Mouse (Mus musculus) cerebellum, adult 11 months (tissue): ENCODE results near the gene Olfr691.
"Not testable (repeated sequence)": the region's sequence is repeated elsewhere in the genome, so short reads cannot be mapped to it uniquely, and the experiment has no call there.

Experiments
- DNase-seq: peaks from one replicate; pipeline ENCODE4 v3.0.0; 2022

Gene Olfr691

DNA sequence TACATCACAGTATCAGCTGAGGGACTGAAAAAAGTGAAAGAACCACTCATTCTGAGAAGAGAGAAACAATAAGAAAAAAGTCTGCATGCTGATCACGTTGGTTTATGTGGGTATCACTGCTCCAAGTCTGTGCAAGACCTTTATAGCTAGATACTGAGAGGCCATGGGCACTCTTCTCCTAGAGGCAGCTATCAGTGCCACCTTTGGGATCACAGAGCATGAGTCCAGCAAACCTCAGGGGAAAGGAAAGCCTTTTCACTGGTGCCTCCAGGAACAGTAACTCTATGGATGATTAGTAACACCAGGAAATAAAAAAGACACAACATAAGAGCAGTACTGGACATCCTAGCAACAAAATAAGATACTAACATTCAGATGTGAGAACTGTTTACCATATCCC lies at the start of gene Olfr691:
Gene Olfr691, minus strand, starts transcription at position 101 of the 400 bp plus-strand sequence.
- no peak for DNase-seq

DNA sequence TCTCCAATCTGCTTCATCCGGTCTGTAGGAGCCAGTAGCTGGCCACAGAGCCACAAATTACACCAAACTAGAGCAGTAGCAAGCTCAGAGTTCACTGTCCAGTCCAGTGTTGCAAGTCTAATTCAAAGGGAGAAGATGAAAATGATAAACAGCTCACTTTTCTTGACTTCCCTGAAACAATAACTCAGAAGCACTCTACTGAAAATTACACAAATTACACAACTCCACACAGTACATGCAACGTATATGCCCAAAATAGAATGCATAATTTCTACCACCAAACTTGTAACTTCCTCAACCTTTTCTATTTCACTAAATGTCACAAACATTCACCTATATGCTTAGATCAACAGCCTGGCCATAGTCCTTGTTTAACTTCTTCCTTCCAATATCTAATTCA lies 48.2 kb upstream of the Olfr691 start:
- no peak for DNase-seq

DNA sequence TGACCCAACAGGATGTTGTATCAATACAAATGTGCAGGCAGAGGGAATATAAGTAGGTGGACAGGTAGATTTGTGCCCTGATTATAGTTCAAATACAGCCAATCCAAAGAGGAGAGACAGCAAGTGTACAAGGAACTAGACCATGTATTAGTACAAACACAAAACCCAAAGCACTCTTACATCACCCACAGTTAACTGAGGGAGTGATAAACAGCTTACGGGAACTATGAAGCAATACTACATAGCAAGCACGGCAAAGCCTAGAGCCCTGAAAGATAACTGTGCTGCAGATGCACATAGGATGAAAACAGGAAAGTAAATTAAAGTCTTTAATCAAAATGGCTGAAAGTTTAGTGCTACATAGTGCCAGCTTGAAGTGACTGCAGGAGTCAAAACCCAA lies 45.6 kb upstream of the Olfr691 start:
- no peak for DNase-seq

DNA sequence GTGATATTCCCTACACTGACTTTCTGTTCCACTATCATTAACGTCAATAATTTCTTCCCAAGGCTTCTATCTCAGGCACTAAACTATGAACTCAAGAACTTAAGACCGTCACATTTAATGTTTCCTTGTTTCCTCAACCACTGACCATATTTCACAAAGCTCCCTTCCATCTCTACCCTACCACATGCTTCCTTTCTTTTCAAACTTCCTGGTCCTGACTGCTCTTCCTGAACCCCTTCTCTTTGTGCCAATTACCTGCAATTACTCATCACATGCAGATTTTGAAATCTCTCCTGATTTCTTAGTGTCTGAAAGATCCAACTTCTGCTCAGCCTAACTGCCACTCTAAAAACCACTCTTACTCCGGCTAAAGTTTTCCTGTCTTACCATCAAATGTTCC lies 38.3 kb upstream of the Olfr691 start:
- DNase-seq = no peak

DNA sequence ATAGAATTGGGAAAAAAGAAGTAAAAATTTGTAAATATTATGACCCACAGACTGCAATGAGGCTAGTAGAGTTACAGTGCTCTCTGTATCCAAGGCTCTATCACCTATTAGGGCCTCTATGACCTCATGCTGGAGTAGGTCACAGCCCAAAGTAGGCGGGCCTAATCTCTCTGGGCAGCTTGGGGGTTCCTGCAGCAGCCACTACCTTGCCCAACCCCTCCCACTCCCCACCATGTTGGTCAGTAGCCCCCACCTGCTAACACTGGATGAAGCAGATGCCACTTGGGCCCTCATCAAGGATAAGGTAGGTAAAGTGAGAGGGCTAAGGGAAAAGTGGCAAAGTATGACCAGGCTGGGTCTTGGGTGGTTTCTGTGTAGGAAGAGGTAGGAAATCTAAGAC lies 32.8 kb upstream of the Olfr691 start, which contains the start of gene Gm5901:
Gene Gm5901, plus strand, starts transcription at position 173 of the 400 bp plus-strand sequence.
- DNase-seq = no peak

DNA sequence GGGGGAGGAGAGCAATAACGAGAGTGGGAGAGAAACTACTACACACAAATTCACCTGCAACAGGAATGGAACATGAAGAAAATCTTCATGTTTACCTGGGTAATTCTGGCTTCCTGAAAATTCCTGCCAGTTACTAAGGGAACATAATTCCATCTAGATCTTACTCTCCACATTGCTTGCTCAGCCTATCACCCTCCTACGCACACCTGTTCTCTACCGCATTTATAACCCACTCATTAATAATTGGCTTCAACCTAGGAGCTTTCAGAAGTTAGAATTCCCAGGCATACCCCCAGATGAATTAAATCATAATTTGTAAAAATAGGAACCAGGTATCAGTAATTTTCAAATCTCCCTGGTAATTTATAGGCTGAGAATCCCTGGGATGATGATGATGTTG lies 31.9 kb upstream of the Olfr691 start:
- DNase-seq = no peak

DNA sequence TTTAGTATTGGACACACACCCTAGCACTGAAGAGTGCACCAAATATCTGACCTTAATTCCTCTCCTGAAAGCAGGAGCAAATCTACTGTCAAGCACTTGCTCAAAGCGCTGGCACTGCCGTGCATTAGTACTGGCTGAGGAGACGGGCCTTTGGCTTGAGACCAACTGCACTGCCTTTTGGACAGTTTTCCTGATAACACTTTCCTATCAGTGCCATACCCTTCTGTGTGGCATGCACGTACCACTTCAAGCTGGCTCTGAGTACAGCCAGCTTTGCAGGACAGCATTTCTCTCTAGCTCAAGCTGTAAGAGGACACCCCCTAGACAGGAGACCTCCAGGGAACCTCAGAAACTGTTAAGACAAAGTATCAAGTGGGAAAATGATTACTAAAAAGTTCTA lies 31.4 kb upstream of the Olfr691 start:
- no peak for DNase-seq

DNA sequence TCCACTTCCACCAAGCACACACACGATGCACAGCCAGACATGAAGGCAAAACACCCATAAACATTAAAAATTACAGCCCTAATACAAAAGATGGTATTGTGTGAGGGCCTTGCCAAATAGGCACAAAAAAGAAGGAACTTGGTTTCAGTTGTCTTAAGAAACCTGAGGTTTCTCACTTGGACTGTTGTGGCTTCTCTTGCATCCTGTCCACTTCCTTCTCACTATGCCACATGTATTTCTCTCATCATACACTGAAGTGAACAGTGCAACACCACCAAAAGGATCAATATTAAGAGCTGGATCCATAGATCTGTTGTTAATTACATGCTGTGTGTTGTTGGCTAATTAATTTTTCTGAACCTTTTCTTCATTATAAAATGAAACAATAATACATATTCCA lies 30.8 kb upstream of the Olfr691 start:
- DNase-seq = no peak

DNA sequence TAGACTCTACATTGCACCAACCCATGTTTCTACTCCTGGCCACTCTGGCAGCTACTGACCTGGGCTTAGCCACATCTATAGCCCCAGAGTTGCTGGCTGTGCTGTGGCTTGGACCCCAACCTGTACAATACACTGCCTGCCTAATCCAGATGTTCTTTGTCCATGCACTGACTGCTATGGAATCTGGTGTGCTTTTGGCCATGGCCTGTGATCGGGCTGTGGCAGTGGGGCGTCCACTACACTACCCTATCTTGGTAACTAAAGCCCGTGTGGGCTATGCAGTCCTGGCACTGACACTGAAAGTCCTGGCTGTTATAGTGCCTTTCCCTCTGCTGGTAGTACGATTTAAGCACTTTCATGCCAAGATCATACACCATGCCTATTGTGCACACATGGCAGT lies 26.5 kb upstream of the Olfr691 start:
- no peak for DNase-seq

DNA sequence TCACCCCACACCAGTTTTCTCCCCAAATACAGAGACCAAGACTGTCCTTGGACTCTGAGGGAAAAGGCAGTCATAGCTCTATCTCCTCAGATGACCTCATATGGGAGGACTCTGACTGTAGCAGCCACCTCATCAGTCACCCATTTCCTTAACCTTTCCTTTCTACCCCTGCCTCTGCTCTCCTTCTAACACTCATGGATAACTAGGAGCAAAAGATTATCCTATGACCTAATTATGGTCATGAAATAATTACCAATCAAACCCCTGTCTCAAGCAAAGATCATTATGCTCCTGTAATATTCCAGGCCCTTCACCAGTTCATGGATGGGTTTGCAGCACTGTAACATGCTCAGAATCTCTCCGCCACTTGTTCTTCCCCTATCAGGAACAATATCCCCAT lies 25.9 kb upstream of the Olfr691 start, which contains the start of gene Olfr692:
Gene Olfr692, plus strand, starts transcription at position 301 of the 400 bp plus-strand sequence.
- DNase-seq = no peak

DNA sequence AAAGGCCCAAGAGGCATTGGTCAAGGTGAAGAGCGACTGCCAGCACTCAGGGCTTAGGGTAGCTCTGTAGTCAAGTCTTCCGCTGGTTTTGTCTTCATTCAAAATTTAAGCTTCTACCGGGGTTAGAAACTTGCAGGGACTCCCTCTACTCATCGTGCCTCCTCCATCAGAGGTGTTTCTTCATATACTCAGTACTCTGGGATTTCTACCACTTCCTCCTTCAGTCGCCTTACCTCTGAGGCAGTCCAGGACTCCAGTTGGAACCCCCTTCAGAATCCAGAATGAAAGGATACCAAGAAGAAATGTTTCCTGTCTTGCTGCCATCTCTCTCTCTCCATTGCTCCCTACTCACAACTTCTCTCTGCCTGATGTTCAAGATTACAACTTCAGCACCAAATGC lies 25.2 kb upstream of the Olfr691 start:
- no peak for DNase-seq

DNA sequence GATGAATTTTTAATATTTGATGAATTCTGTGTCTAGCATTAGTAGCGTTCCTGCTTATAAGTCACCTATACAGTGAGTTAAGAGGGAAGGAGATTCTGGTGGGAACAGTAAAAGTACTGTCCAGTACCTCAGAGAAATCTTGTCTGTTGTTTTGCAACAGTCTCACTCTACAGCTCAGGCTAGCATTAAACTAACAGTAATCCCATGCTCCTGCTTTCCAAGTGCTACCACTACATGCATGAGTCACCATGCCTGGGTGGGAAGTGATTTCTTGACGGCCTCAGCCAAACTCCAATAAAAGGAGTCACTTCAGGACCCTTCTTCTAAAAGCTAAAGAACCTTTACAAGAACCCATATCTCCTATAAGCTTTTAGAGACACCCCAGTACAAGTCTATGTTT lies 19.6 kb upstream of the Olfr691 start:
- no peak for DNase-seq

DNA sequence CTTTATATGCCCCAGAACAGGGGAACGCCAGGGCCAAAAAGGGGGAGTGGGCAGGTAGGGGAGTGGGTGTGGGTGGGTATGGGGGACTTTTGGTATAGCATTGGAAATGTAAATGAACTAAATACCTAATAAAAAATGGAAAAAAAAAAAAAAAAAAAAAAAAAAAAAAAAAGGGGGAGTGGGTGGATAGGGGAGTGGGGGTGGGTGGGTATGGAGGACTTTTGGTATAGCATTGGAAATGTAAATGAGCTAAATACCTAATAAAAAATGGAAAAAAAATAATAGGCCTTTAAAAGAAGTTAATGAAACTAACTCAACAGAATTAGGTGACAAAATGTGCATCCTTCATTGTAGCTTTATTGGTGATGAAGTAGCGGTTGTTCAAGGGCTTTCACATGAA lies 14.4 kb upstream of the Olfr691 start:
- not testable (repeated sequence) for DNase-seq

DNA sequence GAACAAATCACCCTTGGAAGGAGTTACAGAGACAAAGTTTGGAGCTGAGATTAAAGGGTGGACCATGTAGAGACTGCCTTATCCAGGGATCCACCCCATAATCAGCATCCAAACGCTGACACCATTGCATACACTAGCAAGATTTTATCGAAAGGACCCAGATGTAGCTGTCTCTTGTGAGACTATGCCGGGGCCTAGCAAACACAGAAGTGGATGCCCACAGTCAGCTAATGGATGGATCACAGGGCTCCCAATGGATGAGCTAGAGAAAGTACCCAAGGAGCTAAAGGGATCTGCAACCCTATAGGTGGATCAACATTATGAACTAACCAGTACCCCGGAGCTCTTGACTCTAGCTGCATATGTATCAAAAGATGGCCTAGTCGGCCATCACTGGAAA lies 14.0 kb upstream of the Olfr691 start:
- DNase-seq = not testable (repeated sequence)

DNA sequence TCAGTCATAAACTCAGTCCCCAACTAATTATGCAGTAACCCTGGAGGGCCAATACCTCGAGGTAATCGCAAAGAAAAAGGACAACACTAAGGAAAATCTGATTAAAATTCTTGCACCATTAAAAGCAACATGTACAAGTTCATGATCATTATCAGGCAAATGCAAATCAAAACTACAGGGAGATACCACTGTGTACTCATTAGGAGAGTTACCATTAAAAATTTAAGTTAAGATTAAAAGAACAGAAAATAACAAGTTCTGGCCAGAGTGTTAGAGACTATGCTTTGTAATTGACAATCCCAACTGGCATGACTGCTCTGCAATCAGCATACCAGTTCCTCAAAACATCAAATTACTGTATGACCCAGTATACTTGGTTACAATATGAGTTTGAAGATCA lies 682 bp upstream of the Olfr691 start:
- no peak for DNase-seq

DNA sequence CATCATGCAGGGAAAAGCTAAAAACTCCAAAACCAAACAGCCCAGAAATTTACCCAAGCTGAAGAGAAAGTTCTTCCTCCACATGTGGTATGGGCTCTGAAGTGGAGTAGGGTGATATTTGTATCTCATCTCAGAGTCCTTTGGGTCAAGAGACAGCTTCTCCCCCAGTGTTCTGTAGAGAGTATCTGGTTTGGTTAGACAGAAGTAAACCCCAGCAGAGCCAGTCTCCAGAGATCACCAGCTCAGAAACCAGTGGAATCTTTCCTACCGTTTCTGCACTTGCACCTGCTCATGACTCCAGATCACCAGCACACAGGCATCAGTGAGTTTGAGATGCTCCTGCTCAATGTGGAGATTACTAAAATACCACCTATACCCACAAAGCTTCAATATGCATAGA lies 8.1 kb downstream of the Olfr691 start, which contains the start of gene Olfr690:
Gene Olfr690, minus strand, starts transcription at position 101 of the 400 bp plus-strand sequence.
- no peak for DNase-seq

DNA sequence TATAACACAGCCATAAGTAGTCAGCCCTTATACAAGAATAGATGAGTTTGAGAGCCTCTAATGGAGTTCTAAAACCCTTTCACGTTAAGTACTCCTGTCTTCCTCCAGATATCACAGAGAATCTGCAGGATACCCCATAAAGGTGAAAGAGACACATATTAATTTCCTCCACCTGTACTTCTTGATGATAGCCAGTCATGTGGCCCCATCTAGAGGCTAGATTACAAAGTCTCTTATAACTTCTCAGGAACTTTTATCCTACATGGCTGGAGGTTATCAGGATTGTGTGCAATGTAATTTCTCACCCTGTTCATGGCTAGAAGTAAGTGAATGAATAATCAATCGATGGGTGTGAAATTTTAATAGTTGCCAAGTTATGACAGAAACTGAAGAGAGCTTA lies 16.8 kb downstream of the Olfr691 start:
- DNase-seq = no peak

DNA sequence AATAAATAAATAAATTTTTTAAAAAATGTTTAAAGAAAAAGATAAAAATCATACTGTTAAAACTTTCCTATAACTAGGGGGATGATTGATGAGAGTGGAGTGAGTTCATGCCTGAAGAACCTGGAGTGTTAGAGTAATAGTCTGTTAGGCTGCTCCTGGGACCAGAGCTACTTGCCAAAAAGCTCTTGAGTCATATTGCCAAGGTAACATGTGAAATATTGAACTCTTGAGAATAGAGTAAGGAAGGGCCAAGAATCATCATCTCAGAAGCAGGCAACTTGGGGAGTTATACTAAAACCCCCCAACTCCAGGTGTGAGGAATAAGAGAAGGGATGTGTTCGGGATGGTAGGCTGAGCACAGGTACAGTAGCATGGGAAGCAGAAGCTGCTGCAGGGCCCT lies 31.2 kb downstream of the Olfr691 start, which contains the start of gene Olfr689:
Gene Olfr689, plus strand, starts transcription at position 301 of the 400 bp plus-strand sequence.
- no peak for DNase-seq

DNA sequence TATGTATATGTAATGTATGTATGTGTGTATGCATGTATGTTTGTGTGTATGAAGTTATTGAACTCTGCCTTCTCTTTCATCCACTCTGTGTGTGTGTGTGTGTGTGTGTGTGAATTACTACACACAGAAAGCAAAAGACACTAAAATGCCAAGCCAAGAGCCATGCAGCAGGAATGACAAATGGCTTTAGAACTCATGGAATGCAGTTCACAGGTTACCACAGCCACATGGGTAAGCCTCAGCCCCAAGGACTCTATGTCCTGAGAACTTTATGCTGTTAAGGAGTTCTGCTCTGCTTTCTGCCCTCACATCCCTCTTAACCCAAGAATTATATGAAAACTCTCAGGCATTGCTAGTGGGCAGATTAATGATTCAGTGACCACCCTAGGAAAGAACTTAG lies 52.0 kb downstream of the Olfr691 start:
- no peak for DNase-seq

DNA sequence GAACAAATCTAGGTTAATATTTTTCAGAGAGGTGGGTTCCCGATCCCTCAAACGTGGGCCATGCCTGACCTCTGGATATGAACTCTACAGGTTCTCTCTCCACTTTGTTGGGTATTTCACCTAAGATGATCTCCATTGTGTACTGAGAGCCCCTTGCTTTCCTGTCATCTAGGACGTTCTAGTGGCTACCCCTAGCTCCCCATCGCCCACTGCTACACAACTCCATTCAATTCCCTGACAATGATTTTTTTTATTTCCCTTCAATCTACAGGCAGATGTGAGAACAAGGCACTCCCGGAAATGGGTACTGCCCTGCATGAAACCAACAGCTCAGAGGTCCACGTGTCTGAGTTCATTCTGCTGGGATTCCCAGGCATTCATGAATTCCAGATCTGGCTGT lies 54.3 kb downstream of the Olfr691 start, which contains the start of gene Olfr688:
Gene Olfr688, plus strand, starts transcription at position 301 of the 400 bp plus-strand sequence.
- no peak for DNase-seq
